Mouse (Mus musculus): ENCODE measurements around the gene Rasal2.

- TF ChIP-seq POLR2A (IDR thresholded peaks at IDR 0.05; ENCODE audit: control insufficient read depth, low read depth, low read length) = no peak
- TF ChIP-seq CTCF (IDR thresholded peaks at IDR 0.05; ENCODE audit: control insufficient read depth, insufficient read depth, insufficient replicate concordance, low read depth, low read length) = no peak
These were observed 5.0 kb upstream of the Rasal2 start for GRCm38 (mm10) chr1:157417414-157417813.
